In the genomic region with DNA sequence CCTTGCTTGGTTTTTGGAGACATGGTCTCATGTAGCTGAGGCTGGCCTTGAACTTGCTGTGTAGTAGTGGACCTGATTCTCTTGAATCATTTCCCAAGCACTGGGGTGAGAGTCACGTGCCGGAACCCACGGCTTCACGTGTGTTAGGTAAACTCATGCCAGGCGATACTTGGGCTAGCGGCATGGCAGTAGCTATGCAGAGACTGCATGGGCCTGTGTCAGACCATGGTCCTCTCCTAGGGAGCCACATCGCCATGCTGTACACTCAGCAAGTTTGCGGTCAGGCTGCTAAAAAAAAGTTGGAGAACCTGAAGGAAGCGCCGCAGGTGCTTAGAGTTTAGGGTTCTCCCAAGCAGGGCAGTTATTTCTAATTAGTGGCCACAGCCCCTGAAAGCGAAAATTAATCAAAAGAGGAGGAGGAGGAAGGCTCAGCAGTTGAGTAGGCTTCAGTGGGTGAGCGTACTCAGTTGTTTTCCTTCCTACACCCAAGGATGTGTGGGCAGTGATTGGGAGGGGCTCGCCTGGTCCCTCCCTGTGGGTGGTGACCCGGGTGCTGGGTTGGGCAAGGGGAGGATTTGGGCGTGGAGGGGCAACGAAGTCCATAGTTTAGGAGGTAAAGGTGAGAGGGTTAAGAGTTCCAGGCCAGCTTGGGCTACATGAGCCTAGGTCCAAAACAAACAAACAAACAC, we compare ENCODE assay signal across 8 mouse cellular contexts. TPM values are rescaled to one million over a fixed set of nuclear protein-coding genes. Genes with fewer than 3 reads are reported as not detected.
DNase-seq lines count a peak whose midpoint lies in the region; ATAC-seq lines count a peak whose summit lies in the region.

No protein-coding gene starts in this region.

- H3K27ac ChIP-seq in intestine, embryonic 14.5 days (ENCODE audit: low read depth): peak overlapping the region; percentile 93; the same call in 1 of the 2 replicates
- peak overlapping the region; percentile 70 for H3K27ac ChIP-seq in liver, embryonic 16.5 days (ENCODE audit: low read length)
- H3K27ac ChIP-seq in neural tube, embryonic 11.5 days (ENCODE audit: low read depth, low read length): no peak overlapping the region

- H3K36me3 ChIP-seq in intestine, embryonic 14.5 days (ENCODE audit: control insufficient read depth, insufficient read depth, low read length): peaks cover 10% of the 10 kb centered on the region; the same call in 1 of the 2 replicates
- H3K36me3 ChIP-seq in liver, embryonic 16.5 days (ENCODE audit: control insufficient read depth, insufficient read depth): no peaks in the 10 kb centered on the region
- no peaks in the 10 kb centered on the region; the same call in 1 of the 2 replicates for H3K36me3 ChIP-seq in neural tube, embryonic 11.5 days (ENCODE audit: control insufficient read depth, insufficient read depth, low read length)

- H3K27me3 ChIP-seq in intestine, embryonic 14.5 days (replicated peaks; ENCODE audit: control insufficient read depth, insufficient read depth, low read length): no peaks in the 10 kb centered on the region
- H3K27me3 ChIP-seq in liver, embryonic 16.5 days (ENCODE audit: control insufficient read depth, insufficient read depth, low read depth, low read length): peaks cover 6% of the 10 kb centered on the region; the same call in 1 of the 2 replicates
- no peaks in the 10 kb centered on the region for H3K27me3 ChIP-seq in neural tube, embryonic 11.5 days (ENCODE audit: control insufficient read depth, insufficient read depth, low read length)

- peaks cover 7% of the 10 kb centered on the region; the same call in 1 of the 2 replicates for H3K9me3 ChIP-seq in intestine, embryonic 14.5 days (ENCODE audit: control insufficient read depth, low read length)
- peaks cover 2% of the 10 kb centered on the region; the same call in 1 of the 2 replicates for H3K9me3 ChIP-seq in liver, embryonic 16.5 days (replicated peaks; ENCODE audit: control insufficient read depth, low read length)
- no peaks in the 10 kb centered on the region for H3K9me3 ChIP-seq in neural tube, embryonic 11.5 days (ENCODE audit: control insufficient read depth, low read length)

- intact Hi-C loops in gastrocnemius, postnatal 36 days (cut with DNase I): no loop called here

- ATAC-seq in intestine, embryonic 14.5 days (replicated peaks; ENCODE audit: low FRiP score, low TSS enrichment, low read depth): peak; percentile 10
- ATAC-seq in liver, embryonic 16.5 days (ENCODE audit: low read depth): peak; percentile 76
- ATAC-seq in neural tube, embryonic 11.5 days (ENCODE audit: insufficient read depth, low FRiP score, low TSS enrichment): 0 out of 2 replicates have a peak, but pooled peaks have one; percentile 1

- H3K4me2 ChIP-seq in intestine, embryonic 14.5 days (ENCODE audit: low read length): peak overlapping the region; percentile 92
- peak overlapping the region; percentile 100 for H3K4me2 ChIP-seq in liver, embryonic 16.5 days (ENCODE audit: low read depth, low read length)
- H3K4me2 ChIP-seq in neural tube, embryonic 11.5 days (ENCODE audit: low read depth): peak overlapping the region; percentile 35

- peaks cover 34% of the 10 kb centered on the region for H3K4me1 ChIP-seq in intestine, embryonic 14.5 days (replicated peaks; ENCODE audit: control insufficient read depth, insufficient read depth, low read length)
- H3K4me1 ChIP-seq in liver, embryonic 16.5 days (ENCODE audit: control insufficient read depth, low read depth, low read length): peaks cover 37% of the 10 kb centered on the region
- H3K4me1 ChIP-seq in neural tube, embryonic 11.5 days (ENCODE audit: control insufficient read depth, insufficient read depth, low read length): peaks cover 26% of the 10 kb centered on the region

- H3K4me3 ChIP-seq in intestine, embryonic 14.5 days (ENCODE audit: low read depth, low read length): peak overlapping the region; percentile 91
- peak overlapping the region; percentile 86 for H3K4me3 ChIP-seq in liver, embryonic 16.5 days (ENCODE audit: low read depth, low read length)
- H3K4me3 ChIP-seq in neural tube, embryonic 11.5 days (ENCODE audit: low read depth, low read length): peak overlapping the region; percentile 99

- WGBS in intestine, embryonic 14.5 days: 54% methylated on average over 16 of the region's 16 CpGs
- WGBS in liver, embryonic 16.5 days (ENCODE audit: insufficient replicate concordance): 46% methylated on average over 16 of the region's 16 CpGs
- 56% methylated on average over 16 of the region's 16 CpGs for WGBS in neural tube, embryonic 11.5 days

- DNase-seq in cerebellum, adult 11 months: peak; percentile 28
- DNase-seq in cerebellum, adult 8-10 months: no peak
- DNase-seq in adrenal gland, postnatal 36 days: peak; percentile 90 to 91
- peak; percentile 46 to 51 for DNase-seq in gastrocnemius, postnatal 36 days
- DNase-seq in intestine, embryonic 14.5 days (ENCODE audit: low spot score): no peak
- no peak for DNase-seq in neural tube, embryonic 11.5 days (ENCODE audit: low spot score)
- peak; percentile 66 to 70 for DNase-seq in urinary bladder, postnatal 4 days (ENCODE audit: low spot score in 2 of 2)

- H3K9ac ChIP-seq in intestine, embryonic 14.5 days (ENCODE audit: low read length): peak overlapping the region; percentile 94; the same call in 1 of the 2 replicates
- peak overlapping the region; percentile 45 for H3K9ac ChIP-seq in liver, embryonic 16.5 days (ENCODE audit: low read depth, low read length)
- H3K9ac ChIP-seq in neural tube, embryonic 11.5 days (ENCODE audit: low read length): no peak overlapping the region

RNA-seq across cellular contexts. Expression of a gene that starts 10.0 kb away (rescaled TPM):
- 100 to 1,000 TPM; 115 to 151 TPM for total RNA-seq in adrenal gland, postnatal 36 days (2021)
- total RNA-seq in gastrocnemius, postnatal 36 days (2021): 10 to 100 TPM; 33.8 to 35.6 TPM
- 103 and 118 TPM in 2 replicates for polyA plus RNA-seq in intestine, embryonic 14.5 days (2014; fragmentation: Nextera tagmentation; extraction: Ambion mirVana)
- polyA plus RNA-seq in liver, embryonic 16.5 days (2015; fragmentation: Nextera tagmentation; extraction: Ambion mirVana): 20.6 and 21.8 TPM in 2 replicates
- 119 and 121 TPM in 2 replicates for polyA plus RNA-seq in neural tube, embryonic 11.5 days (2014; fragmentation: Nextera tagmentation; extraction: Ambion mirVana)

RNA-seq across cellular contexts. Expression of a gene that starts 30.9 kb away (rescaled TPM):
- 100 to 1,000 TPM in 1 of 2 experiments, 10 to 100 TPM in 1; 92.8 to 111 TPM for total RNA-seq in adrenal gland, postnatal 36 days (2021)
- total RNA-seq in gastrocnemius, postnatal 36 days (2021): 10 to 100 TPM; 14.0 to 14.2 TPM
- polyA plus RNA-seq in intestine, embryonic 14.5 days (2014; fragmentation: Nextera tagmentation; extraction: Ambion mirVana): 18.9 and 19.4 TPM in 2 replicates
- 3.1 and 3.2 TPM in 2 replicates for polyA plus RNA-seq in liver, embryonic 16.5 days (2015; fragmentation: Nextera tagmentation; extraction: Ambion mirVana)
- 18.4 and 18.6 TPM in 2 replicates for polyA plus RNA-seq in neural tube, embryonic 11.5 days (2014; fragmentation: Nextera tagmentation; extraction: Ambion mirVana)

Comparison
In these comparisons a context has a peak if more than half of its experiments do, and no peak if none do; other contexts are left out.
1. DNase-seq: peak in cerebellum, adult 11 months (single experiment), adrenal gland, postnatal 36 days (2 of 2), gastrocnemius, postnatal 36 days (2 of 2) and urinary bladder, postnatal 4 days (2 of 2); none in cerebellum, adult 8-10 months (single experiment), intestine, embryonic 14.5 days (single experiment) and neural tube, embryonic 11.5 days (single experiment).
2. ATAC-seq: peak in every context shown above with its lines; median percentile 76 in liver, embryonic 16.5 days; 10 in intestine, embryonic 14.5 days; 1 in neural tube, embryonic 11.5 days.
3. H3K4me2 ChIP-seq: peak in every context shown above with its lines; median percentile 100 in liver, embryonic 16.5 days; 92 in intestine, embryonic 14.5 days; 35 in neural tube, embryonic 11.5 days.
4. Peak in every context shown above with its lines, with median percentiles within 50 percentile points of each other: H3K4me3 ChIP-seq.